Mouse (Mus musculus): ENCODE measurements around the gene Nmd3.

Nmd3 gene

GRCm38 (mm10) chr3:69763630-69764565, 42.1 kb downstream of the Nmd3 start:
- DNase-seq, result no peak

GRCm38 (mm10) chr3:69765206-69765605, 43.4 kb downstream of the Nmd3 start:
- DNase-seq, result no peak

GRCm38 (mm10) chr3:69769150-69769549, 47.4 kb downstream of the Nmd3 start:
- DNase-seq, result no peak

- DNase-seq, result no peak
Measured at GRCm38 (mm10) chr3:69773356-69773755, 51.6 kb downstream of the Nmd3 start.

GRCm38 (mm10) chr3:69779246-69779796, 57.5 kb downstream of the Nmd3 start:
- DNase-seq, result no peak

- DNase-seq, result no peak
Measured at GRCm38 (mm10) chr3:69792823-69793417, 71.1 kb downstream of the Nmd3 start.

- DNase-seq, result no peak
Measured at GRCm38 (mm10) chr3:69797533-69797932, 75.7 kb downstream of the Nmd3 start.

GRCm38 (mm10) chr3:69797969-69798368, 76.2 kb downstream of the Nmd3 start:
- no peak for DNase-seq

GRCm38 (mm10) chr3:69799096-69799495, 77.3 kb downstream of the Nmd3 start:
- no peak for DNase-seq

GRCm38 (mm10) chr3:69800829-69801384, 79.1 kb downstream of the Nmd3 start:
- no peak for DNase-seq

GRCm38 (mm10) chr3:69803137-69803536, 81.4 kb downstream of the Nmd3 start:
- DNase-seq, result no peak
